Mouse (Mus musculus) cortical plate, adult 2 months (tissue): ENCODE results near the gene Hmg20b.

Source experiments
- CTCF ChIP-seq: fragments of 200-500 bp; IDR thresholded peaks from 2 replicates; pipeline ENCODE4 v1.5.1; 2011; ENCODE audit warnings: mild to moderate bottlenecking, control low read depth, low read length; ENCODE audit not compliant: insufficient read depth; ENCODE audit errors: extremely low read depth
- POLR2A ChIP-seq: fragments of 200-500 bp; IDR thresholded peaks from 2 replicates; pipeline ENCODE4 v1.6.1; 2011; ENCODE audit warnings: mild to moderate bottlenecking, low read length, control low read depth; ENCODE audit not compliant: insufficient read depth; ENCODE audit errors: extremely low read depth

GRCm38 (mm10) chr10:81341333-81341949 is 8.8 kb downstream of the Hmg20b start:
- TF ChIP-seq POLR2A (no peak), CTCF (peak; percentile 35)
